Mouse (Mus musculus) ovary, postnatal 10 days (tissue): ENCODE measurements around the gene Abce1.

Experiments used
- DNase-seq: peaks from one replicate; pipeline ENCODE4 v3.0.0; 2022; ENCODE audit warnings: low spot score

Abce1 gene

GRCm38 (mm10) chr8:79639586-79640451 is 71.7 kb downstream of the Abce1 start, which contains the start of gene Otud4:
Gene Otud4, plus strand, starts transcription at chr8:79639618.
- DNase-seq, result peak; percentile 24

DNA sequence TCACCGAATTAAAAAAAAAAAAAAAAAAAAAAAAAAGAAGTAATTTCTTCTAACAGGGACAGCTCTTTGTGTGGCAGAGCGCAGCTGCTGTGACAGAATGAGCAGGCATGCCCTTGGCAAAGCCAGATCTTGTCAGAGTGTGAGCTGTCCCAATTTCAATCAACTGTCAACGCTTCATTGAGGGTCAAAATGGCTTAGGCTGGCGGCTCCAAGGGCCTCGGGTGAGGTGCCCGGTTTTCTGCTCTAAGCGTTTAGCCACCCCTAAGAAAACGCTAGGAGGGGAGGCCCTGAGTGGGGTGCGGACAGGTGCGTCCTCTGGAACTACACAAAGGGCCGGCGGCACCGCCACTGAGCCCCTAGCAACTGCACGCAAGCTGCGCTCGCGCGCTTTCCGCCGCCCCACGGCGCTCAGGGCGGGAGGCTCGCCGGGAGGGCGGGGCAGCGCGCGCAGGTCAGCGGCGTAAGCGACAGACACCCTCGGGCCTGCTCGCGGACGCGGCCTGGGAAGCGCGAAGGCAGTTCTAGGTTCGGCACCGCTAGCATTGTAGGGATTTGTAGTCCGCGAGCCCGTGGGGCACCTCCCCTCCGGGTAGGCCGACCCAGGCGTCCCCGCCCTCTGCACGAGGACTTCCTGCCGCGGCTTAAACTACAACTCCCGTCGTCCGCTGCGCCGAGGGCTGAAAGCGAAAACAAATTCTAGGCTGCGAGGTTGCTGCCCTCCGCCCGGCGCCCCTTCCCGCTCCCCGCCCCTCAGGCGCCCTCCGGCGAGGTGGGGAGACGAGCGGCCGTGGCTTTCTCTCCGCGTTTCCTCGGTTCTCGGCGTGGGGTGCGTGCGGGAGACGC is 72.6 kb downstream of the Abce1 start:
- peak; percentile 89 for DNase-seq

DNA sequence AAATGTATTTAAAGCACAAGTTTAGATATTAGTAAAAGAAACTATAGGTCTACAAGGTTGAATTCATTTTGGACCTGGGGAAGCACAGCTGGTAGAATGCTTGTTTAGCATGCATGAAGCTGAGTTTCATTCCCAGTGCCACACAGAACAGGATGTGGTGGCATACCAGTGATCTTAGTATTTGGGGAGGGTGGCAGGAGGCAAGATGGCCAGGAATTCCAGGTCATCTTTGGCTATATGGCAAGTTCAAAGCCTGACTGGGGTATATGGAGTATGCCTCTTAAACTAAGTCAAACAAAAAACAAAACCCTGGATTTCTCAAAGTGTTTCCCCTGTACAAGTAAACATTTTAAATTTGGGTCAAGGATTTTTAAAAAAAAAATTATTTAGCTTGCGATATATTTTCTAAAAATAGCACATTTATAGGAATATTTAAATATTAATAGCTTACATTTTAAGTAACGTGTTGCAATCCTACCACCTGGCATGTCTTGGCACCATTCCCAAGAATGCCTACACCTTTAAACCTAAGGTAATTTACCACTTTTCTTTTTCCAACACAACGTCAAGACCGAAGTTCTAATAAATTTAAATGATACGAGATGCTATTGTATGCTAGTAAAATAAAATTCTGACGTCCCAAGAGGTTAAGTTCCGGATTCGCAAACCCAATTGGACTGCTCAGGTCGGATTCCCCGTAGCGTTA is 73.4 kb downstream of the Abce1 start:
- DNase-seq, result no peak

- no peak for DNase-seq
These were observed 74.3 kb downstream of the Abce1 start for GRCm38 (mm10) chr8:79637237-79637636.

DNA sequence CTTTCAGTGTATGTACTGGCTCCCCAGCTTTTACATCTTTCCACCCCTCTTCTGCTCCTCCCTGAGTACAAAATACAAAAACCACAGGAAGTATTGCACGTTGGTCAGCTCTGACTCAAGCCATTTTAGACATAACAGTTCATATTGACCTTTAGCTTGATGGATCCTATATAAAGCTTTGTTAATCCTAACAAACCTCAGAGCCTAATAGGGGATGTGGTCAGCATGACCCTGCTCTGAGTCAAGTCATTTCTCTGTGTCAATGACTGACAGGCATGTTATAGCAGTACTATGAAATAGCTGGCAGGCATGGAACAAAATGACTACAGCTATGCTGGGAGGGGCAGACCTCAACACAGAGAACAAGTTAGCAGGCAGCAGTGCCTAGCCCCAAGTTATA is 75.4 kb downstream of the Abce1 start:
- no peak for DNase-seq

- no peak for DNase-seq
These were observed 76.0 kb downstream of the Abce1 start for GRCm38 (mm10) chr8:79635491-79635890.
